Mouse (Mus musculus) urinary bladder, postnatal 25 days (tissue): ENCODE results near the gene Ftcd.
A peak's percentile ranks its signal among the peaks of the same experiment; 100 is the strongest.

ENCODE experiments used
- DNase-seq: peaks from one replicate; pipeline ENCODE4 v3.0.0; 2022; ENCODE audit warnings: low spot score

Ftcd gene

DNA sequence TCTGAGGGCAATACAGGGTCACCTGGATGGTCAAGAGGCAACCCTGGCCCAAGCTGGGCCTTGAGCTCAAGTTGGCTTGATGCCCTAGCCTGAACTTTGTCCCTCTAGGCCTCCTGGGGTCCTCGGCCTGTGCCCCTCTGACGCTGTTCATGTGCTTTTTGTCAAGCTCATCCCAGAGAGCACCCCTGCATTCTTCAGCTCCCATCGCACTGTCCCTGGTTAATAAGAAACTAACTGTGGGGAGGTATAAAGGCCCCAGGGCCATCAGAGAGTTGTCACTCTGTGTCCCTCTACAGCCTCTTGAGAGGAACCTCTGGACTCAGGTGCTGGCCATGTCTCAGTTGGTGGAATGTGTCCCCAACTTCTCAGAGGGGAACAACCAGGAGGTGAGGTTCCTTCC lies at the start of gene Ftcd:
TSS of gene Ftcd (plus strand) at position 275 of the 400 bp plus-strand sequence.
- no peak for DNase-seq

DNA sequence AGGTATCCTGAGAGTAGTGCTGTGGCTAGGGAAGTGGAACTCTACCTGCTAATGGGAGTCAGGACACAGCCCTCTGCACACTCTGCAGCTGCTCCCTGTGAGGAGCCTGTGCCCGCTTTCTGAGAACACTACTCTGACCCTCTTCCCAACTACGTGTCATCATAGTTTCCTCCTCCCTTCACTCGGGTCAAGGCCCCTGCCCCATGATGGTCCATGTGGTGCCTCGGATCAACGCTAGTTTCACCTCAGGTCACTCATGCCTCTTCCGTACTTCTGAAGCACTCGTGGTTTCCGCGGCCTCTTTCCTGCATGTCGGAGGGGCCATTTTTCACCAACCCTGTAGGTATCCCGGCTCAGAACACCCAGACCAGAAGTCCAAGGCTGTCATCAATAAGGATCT lies 44.5 kb upstream of the Ftcd start:
- no peak for DNase-seq

DNA sequence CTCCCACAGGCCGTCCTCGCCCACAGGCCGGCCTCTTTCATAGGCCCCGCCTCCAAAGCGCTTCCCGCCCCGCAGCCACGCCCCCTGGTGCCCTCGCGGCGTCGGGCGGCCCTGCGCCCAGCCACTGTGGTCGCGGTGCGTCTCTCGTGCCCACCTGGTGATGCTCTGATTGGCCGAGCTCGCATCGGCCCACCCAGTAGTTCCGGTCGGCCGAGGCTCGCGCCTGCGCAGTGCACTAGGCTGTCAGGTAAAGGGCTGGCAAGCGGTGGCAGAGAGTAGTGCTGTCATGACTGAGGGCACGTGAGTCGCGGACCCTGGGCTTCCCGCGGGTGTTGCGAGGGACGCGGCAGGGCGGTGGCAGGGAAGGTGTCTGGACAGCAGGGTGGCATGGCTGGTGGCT lies 44.1 kb upstream of the Ftcd start, which contains the start of gene Lss:
TSS of gene Lss (plus strand) at position 214 of the 400 bp plus-strand sequence.
- DNase-seq, result peak; percentile 93

DNA sequence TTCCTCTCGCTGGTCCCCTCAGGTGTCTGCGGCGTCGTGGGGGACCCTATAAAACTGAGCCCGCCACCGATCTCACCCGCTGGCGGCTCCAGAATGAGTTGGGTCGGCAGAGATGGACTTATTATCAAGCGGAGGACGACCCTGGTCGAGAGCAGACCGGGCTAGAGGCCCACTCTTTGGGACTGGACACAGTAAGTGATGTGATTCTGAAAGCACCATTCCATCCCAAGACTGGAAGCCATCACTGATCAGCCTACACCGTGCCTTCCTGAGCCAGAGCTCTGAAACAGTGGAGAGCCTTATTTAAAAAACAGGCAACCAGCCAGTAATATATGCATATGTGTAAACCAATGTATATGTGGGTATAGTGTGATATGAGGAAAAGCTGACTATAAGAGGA lies 43.6 kb upstream of the Ftcd start:
- DNase-seq, result no peak

DNA sequence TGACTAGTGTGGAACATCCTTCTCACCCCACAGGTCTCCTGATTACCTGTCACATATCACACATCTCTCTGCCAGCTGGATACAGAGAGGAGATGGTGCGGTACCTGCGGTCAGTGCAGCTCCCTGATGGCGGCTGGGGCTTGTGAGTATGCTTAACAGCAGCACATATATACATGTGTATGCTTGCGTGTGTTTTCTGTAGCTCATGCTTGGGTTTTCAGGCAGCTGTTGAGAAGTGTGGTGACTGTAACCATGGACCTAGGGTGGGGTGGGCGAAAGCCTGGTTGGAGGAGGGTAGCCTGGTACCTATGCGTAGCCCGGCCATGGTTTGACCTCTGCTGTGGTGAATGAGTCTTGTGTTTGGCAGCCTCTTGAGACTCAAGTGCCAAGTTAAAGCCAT lies 39.9 kb upstream of the Ftcd start:
- no peak for DNase-seq

DNA sequence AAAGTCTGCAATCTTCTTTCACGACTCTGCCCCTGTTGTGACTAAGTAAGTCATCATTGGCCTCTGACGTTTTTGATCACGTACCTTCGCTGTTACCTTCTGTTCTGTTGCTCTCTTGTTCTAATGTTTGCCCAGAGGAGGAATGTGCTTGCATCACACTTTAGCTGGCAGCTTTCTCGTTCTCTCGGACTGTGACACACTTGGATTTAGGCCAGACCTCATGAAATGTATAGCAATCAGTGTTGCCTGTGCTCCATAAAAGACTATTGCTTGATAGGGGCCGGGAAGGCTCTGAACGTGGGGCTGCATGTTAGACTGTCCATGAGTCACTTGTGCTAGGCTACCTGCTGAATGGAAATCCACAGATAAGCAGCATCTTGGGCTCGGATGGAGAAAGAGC lies 37.8 kb upstream of the Ftcd start:
- DNase-seq, result no peak

DNA sequence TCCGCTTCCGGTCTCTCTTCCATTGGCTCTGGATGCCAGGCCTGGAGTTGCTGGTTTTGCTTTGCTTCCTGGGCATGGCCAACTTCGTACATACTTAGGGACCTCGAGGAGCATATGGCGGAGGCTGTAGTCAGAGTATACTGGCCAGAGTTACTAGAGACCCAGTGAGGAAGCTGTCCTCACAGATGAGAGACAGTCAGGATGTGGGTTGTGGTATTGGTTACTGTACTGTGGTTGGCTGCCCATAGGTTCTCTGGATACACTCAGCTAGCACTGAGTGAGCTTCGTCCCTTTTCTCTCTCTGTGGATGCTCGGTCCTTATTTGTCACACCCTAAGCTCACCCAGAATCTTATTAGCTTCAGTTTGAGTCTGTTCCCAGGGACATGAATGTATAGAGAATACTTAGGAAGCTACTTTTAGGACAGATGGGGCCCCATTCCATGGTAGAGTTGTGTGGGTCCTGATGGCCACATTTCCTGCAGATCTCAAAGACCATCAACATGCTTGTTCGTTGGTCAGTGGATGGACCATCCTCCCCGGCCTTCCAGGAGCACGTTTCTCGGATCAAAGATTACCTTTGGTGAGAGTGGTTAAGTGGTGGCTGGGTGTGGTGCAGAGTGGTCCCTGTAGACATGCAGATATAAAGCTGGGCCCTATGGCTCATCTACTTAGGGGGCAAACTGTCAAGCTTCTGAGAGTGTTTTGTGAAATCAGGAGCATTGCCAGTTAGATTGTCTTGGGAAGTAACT lies 33.9 kb upstream of the Ftcd start:
- no peak for DNase-seq

DNA sequence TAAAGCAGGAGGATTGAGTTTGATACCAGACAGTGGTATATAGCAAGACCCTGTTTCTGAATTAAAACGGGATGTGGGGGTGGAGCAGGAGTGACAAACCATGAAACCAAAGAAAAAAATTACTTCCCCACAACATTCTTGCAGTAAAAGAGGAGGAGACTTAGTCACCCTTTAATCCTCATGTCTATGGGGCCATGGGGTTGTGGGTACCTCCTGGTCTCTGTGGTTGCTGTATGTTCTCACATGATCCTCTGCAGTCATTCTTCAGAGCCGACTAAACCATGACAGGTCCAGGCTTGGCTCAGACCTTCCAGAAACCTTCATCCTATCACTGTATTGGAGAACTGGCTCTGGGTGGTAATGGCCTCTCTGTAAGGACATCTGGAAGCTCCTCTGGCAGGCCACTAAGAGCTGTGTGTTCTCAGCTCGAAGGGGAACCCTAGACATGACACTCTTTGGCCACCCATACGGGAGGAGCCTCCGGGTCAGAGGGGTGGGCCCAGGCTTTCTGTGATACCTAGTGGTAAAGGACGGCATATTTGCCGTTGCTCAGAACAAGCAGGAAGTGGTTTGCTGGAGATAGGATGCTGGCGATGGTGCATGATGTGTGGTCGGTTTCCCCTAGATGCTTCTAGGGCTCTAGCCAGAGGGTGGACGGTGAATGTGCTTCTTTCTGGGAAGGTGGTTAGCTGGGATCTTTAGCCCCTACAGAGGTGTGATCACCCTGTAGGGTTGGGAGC lies 32.6 kb upstream of the Ftcd start:
- DNase-seq, result no peak

DNA sequence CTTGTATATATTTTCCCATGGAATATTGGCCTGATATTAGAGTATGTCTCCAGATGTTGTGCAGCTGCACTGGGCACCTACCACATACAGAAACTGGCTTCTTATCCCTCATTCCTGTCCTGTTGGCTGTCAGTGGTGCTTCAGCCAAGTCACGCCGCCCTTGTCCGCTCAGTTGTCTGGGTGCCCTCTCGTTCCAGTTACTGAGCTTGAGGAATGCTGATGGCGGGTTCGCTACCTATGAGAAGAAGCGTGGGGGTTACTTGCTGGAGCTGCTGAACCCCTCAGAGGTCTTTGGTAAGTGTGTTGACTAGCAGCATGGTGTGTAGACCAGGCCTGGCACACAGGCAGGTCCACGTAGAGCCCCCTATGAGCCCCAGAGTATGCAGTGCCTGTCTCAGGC lies 28.9 kb upstream of the Ftcd start:
- DNase-seq, result no peak

DNA sequence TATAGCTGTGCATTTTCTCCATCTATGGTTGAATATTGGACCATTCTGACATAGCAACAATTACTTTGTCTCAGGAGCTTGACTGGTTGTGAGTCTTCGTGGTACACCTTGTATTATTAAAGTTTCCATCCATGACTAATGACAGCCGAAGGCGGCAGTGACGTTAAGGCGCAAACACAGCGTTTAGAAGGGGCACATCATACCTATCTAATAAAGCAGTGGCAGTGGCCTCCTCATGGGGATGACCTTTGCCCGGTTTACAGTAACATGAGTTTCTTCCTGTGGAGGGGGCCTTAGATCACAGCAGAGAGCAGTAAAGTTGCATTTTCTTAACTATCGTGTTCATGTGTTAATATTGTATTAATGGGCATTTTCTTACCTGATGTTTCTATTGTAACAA lies 27.2 kb upstream of the Ftcd start:
- no peak for DNase-seq

DNA sequence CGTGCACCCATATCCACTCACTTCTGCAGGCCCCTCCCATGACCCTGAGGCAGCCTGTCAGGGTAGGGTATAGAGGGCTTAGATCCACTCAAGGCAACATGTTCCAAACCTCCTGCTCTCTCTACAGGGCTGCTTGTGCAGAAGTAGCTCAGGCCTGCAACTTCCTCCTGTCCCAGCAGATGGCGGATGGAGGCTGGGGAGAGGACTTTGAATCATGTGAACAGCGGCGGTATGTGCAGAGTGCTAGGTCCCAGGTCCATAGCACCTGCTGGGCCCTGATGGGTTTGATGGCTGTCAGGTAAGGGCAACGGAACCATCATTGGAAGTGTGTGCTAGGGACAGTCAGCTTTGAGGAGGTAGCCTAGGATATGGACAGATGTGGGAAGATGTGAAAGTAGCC lies 25.0 kb upstream of the Ftcd start:
- DNase-seq, result no peak

DNA sequence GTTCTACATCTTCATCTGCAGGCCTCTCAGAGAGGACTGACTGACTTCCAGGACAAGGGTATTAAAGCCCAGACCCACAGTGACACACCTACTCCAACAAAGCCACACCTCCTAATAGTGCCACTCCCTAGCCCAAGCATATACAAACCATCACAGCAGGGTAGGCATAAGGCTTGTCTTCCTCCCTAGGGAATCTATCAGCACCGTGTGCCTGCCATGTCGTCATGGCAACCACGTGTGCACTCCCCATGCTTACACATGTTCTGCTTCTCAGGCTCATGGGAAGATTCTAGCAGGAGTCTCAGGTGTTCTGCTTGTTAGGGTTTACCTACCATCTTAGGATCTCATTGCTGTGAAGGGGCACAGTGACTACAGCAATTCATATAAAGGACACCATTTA lies 23.9 kb upstream of the Ftcd start:
- no peak for DNase-seq

DNA sequence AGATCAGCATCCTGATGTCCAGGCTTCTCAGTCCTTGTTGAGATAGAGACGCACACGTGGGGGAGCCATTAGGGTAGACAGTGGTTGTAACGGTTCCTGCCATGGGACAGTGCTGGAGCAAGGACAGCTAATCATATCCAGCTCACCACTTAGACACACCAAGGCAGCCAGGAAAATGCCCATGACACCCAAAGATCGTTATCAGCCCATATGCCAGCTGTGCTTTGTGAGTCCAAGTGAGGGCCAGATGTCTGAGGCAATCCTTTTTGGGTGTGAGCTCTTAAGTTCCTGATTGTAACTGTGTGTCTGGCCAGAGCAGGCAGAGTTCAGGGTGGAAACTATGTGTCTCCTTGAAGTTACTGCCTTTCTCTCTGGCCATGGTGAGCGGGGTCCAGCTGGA lies 21.4 kb upstream of the Ftcd start:
- DNase-seq, result no peak

DNA sequence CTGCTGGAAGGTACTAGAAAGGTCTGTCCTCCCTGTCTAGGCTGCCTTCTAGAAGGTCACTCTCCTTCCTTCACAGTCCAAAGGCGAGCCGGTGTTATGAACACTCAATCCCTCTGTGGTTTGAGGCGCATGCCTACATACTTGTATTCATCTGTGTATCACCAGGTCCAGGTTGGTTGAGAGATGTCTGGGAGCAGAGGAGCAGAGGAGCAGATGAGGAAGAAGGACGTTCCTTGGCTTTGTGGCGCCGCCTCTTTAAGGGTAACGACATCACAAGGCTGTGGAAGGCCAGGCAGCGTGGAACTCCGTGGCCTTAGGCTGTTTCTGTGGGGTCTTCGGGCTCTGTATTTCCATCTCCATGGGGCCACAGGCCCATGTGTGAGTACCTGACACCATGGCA lies 13.5 kb upstream of the Ftcd start, which contains the start of gene Spatc1l:
TSS of gene Spatc1l (plus strand) at position 301 of the 400 bp plus-strand sequence.
- DNase-seq, result no peak

DNA sequence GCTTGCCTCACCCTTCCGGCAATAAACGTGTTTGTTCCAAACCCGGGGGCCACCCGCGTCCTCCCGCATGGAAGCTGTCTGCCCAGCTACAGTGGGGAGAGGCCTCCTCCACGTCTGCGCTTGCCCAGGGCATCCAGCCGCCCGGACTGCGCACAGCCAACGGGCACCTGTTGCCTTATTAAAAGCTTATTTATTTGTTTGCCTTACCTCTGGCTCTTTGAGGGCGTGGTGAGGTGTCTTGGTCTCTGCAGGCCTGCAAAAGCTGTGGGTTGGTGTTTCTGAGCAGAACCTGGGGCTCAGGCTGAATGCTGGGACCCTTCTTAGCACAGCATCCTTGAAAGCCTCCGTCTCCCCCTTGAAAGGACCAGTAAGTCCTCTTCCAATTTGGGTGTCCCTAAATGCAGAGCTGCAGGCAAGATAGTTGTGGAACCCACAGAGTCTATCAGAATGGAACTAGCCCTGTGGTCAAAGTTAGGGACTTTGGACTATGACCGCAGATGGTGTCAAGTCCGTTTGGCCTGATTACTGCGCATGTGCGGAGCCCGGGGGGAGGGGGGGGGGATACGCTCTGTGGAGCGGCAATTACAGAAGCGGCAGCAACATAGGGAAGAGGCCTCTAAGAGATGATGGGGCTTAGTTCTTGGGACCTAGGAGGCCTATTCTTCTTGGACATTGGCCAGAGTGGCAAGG lies 5.3 kb upstream of the Ftcd start:
- no peak for DNase-seq

DNA sequence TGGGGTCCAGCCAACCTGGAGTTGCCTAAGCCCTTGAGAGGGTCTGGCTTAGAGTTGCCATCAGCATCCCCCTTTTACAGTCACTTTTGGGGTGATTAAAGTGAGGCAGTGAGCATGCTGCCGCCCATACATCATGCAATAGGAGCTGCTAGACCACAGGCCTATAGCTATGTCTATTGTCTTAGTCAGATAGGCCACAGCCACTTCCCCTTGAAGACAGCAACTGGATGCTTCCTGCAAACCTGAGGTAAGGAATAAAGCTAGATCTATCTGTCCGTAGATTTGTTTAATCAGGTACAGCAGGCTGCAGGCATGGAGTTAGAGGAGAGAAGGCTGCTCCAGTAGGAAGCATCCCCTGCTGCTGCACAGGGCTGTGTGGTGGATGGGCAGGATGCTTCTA lies 4.4 kb upstream of the Ftcd start:
- DNase-seq, result no peak

DNA sequence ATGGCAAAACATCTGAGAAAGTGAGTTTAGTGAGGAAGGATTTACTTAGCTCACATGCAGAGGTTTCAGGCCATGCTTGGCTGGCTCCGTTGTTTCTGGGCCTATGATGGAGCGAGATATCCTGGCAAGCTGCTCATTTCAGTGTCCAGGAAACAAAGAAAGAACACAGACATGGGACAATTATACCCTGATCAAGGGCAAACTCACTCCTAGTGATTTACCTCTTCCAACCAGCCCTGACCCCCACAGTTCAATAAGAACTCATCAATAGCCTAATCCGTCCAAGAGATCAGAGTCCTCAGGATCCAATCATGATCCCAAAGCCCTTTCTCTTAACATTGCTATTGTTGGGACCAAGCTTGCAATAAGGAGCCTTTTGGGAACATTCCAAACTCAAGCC lies 3.3 kb upstream of the Ftcd start:
- DNase-seq, result no peak

DNA sequence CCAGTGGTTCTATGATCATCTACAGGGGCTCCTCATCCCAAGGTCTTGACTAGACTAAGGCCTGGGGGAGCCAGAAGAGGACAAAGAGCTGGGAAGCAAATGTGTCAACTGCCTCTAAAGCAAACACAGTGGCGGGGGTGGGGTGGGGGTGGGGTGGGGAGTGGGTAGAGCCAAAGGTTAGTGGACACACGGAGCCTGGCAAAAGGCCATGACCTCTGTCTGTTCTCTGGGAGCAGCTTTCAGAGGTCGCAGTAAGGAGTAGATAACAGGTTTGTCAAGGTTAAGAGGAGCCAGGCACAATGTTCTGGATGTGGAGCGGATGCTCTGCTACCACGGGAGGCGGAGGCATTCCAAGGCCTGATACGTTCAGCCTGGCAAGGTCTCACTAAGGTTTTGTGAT lies 1.5 kb downstream of the Ftcd start:
- DNase-seq, result no peak

DNA sequence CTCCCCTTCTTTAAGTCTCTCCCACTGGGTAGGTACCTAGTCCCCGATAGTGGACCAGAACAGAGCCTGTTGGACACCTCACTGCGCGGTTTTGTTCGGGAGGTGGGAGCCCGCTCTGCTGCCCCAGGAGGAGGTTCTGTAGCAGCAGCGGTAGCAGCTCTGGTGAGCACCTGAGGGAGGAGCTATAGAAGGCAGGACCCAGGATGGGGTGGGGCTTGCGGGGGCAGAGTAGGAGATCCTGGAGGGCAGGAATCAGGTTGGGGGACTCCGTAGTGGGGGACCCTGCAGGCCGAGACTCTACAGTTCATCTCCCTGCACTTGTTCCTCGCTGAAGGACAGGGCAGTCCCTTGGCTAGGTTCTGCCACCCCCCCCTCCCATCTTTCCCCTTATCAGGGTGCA lies 8.7 kb downstream of the Ftcd start:
- no peak for DNase-seq

DNA sequence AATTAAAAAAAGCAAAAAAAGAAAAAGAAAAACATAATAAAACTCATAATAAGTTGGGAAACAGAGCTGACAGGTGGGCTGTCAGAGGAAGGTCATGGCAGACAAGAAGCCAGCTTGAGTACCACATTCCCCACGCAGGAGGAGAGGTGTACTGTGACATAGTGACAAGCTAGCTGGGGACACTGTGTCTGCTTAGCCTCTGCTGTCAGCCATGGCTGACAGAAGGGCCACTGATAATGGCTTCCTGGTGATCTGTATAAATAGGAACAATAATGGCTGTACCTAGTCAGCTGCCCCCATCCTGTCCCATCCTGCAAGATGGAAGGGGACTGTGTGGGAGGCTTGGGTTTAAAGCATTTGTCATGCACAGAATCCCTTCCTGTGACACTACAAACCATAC lies 10.7 kb downstream of the Ftcd start:
- DNase-seq, result no peak

DNA sequence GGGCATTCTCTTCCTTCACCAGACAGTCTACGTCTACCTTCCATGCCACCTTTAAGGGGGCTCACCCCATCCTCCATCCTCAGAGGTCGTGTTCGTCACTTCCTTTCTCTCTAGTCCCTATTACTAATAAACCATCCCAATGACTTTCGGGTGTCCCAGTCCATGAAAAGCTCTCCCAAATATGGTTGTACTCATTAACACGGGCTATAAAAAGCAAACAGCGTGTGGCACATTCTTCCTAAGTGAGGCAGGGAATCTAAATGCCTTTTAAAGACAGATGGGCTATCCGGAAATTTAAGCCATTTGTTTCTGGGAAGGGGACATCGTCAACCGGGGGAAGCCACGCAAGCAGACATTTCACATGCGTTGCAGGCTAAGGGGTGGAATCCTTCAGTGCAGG lies 14.7 kb downstream of the Ftcd start:
- no peak for DNase-seq

DNA sequence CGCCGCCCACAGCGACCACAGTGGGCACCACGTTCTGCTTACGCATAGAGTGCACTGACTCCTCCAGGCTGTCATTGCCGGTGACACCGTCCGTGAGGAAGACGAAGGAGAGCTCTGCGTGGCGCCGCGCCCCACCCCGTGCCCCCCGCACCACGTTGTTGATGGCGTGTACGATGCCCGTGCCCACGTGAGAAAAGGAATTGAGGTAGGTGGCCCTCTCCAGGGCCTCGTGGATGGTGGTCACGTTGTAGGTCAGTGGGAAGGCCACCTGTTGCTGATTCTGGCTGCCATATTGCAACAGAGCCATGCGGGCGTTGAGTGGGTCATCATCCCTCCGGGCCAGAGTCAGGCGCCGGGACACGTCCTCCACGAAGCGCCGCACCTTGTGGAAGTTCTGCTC lies 20.9 kb downstream of the Ftcd start:
- no peak for DNase-seq

DNA sequence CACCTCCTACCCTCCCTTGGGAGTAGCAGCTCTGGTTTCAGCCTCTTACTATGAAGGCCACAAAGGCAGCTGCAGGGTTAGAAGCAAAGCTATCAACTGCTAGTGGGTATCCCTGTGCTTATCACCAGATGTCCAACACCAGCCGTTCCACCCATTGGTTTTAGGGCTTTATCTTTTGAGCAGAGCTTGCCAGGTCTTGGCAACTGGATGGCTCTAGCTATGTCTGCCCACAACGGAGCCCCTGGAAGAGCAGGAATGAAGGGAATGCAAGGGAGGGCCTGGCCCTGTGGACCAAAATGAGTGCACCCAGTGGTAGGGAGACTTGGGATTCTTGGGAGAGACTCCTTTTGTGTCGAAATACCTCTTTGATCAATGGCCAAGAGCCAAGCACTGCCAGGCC lies 27.2 kb downstream of the Ftcd start:
- no peak for DNase-seq
